Mouse (Mus musculus) bone marrow macrophage, adult 2 months (primary cell): Measurements from ENCODE around the gene Tspan4.

Experiments
- CTCF ChIP-seq: IDR thresholded peaks from 2 replicates; pipeline ENCODE4 v1.5.1; 2012; ENCODE audit warnings: low read depth, mild to moderate bottlenecking, low read length, moderate library complexity
- POLR2A ChIP-seq: IDR thresholded peaks from 2 replicates; pipeline ENCODE4 v1.6.1; 2012; ENCODE audit warnings: mild to moderate bottlenecking, low read depth, low read length, borderline replicate concordance

DNA sequence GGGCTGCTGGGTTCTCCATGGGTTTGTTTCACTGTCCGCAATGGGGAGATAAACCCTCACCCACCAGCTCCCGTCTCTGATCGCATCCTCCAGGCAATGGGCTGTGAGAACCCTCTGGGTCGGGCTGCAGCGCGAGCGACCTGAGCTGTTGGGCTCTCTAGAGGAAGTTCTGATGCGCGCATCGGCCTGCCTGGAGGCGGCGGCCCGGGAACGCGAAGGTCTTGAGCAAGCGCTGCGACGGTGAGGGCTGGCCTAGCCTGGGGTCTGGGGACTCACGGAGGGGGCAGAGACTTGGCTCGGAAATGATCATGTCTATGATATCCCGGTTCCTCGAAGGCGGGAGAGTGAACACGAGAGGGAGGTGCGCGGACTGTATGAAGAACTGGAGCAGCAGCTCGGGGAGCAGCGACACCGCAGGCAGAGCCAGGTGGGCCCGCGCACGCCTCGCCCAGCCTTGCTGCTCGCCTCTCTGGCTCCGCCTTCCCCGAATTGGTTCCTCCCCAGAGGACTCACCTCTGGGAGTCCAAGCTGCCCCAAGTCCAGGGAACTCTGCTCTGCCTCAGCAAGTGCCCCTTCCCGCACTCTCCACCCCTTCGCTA, 10.3 kb upstream of the Tspan4 start:
- TF ChIP-seq CTCF (no peak), POLR2A (no peak)
